Mouse (Mus musculus) neutrophil, adult 5-6 weeks (primary cell): ENCODE measurements around the gene Nid2. TPM values are rescaled to one million over a fixed set of nuclear protein-coding genes. Genes with fewer than 3 reads are reported as not detected.
A peak's percentile ranks its signal among the peaks of the same experiment; 100 is the strongest.

Source experiments
- ATAC-seq: fragments of 151-379, 151-347 bp; 2 replicates; pipeline ENCODE4 v1.8.0; 2017; ENCODE audit warnings: mild to moderate bottlenecking, moderate TSS enrichment; ENCODE audit not compliant: insufficient number of reproducible peaks, poor library complexity, low FRiP score, severe bottlenecking; ENCODE audit errors: extremely low read depth
- total RNA-seq: library from RNA; stranded (forward); fragments of 200-1000 nt; gene quantifications from 2 replicates; pipeline ENCODE4 v1.2.3, GENCODE M21; 2017

The Nid2 gene
- total RNA-seq: 0.25 TPM in 1 of 2 replicates, not detected in the other

DNA sequence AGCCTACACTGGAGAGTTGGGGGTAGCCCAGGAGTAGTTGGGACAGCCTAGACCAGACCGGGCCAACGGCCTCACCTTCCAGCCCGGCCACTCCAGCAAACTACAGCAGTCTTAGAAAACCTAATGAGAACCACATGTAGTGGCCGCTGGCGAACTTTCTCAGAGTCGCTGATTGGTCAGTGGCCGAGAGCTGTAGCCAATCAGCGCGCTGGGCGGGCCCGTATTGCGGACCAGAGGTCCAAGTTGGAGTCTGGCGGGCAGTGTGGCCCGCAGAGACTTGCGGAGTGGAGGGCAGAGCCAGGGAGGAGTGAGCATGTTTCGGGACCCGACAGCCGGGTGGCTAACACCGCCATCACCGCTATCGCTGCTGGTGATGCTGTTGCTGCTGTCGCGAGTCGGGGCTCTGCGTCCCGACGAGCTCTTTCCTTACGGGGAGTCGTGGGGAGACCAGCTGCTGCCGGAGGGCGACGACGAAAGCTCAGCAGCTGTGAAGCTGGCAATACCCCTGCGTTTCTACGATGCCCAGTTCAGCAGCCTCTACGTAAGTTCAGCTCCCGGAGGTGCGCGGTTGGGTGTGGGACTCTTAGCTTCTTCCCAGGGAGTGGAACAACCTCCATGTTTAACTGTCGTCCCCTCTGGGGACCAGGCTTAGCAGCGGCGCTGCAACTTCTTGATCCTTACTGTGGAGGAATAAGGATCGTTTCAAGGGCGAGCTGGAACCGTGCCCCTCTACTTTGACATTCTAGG lies at the start of gene Nid2:
Gene Nid2 (plus strand): TSS at position 241 of the 747 bp plus-strand sequence.
- ATAC-seq: peak; percentile 45

DNA sequence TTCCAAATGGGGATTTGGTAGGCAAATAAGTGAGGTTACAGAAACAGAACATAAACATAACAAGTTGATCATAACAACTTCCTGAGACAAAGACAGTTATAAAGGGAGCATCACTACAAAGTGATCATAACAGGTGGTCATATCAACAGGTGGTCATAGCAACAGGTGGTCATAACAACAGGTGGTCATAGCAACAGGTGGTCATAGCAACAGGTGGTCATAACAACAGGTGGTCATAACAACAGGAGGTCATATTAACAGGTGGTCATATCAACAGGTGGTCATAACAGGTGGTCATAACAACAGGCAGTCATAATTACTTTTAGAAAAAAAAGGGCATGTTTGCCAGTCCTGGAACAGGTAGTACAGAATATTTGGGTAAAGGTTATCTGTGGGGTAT lies 49.5 kb upstream of the Nid2 start:
- ATAC-seq: no peak

DNA sequence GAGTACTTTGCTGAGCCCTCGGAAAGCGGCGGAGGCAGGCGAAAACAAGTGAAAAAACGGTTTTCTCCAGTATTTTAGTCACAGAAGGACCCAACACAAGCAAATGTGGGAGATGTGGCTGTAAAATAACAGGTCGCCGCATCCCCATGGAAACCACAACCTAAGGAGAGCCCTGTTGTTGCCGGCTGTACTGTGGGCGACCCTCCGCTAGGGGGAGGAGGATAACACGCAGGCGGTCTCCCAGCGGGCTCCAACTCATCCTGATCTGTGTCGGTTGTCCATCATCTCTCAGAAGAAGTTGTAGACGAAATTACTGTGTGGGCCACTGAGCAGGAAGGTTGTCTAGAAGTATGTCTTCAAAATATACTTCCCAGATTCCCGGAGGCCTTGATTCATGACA lies 45.4 kb upstream of the Nid2 start:
- peak; percentile 70 for ATAC-seq

DNA sequence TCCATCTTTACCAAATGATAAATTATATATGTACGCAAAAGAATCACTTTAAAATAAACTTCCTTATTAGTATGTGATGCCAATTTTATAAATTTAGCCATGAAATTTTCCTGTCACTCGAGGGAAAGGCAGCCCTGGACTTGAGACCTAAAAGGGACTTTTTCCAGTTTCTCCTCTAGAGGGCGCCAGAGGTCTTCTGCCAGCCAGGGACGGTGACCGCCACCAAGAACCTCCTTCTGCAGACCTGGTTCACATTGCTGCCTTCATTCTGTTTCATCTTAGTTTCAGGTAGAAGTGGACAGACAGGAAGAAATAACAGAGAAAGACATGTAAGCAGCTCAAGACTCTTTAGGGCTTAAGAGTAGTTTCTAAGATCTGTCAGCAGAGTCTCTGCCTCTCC lies 44.6 kb upstream of the Nid2 start:
- ATAC-seq: peak; percentile 66; the same call in 1 of the 2 replicates

DNA sequence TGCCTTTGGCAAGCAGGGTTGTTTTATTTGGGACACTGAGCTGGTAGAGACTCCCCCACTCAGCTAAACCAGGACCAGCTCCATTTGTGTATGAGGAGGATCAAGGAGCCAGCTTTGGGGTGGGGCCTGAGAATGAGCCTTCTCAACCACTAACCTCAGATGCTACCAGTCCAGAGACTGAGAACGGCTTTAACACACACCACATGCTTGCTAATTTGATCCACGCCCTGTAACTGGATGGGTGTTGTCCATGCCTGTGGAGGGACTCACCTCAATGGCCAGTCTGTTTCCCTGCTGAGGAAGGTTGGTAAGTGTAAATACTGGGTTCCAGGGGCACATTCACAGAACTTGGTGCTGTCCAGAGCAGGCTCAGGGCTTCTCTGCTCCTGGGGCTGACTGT lies 44.1 kb upstream of the Nid2 start:
- ATAC-seq: no peak

DNA sequence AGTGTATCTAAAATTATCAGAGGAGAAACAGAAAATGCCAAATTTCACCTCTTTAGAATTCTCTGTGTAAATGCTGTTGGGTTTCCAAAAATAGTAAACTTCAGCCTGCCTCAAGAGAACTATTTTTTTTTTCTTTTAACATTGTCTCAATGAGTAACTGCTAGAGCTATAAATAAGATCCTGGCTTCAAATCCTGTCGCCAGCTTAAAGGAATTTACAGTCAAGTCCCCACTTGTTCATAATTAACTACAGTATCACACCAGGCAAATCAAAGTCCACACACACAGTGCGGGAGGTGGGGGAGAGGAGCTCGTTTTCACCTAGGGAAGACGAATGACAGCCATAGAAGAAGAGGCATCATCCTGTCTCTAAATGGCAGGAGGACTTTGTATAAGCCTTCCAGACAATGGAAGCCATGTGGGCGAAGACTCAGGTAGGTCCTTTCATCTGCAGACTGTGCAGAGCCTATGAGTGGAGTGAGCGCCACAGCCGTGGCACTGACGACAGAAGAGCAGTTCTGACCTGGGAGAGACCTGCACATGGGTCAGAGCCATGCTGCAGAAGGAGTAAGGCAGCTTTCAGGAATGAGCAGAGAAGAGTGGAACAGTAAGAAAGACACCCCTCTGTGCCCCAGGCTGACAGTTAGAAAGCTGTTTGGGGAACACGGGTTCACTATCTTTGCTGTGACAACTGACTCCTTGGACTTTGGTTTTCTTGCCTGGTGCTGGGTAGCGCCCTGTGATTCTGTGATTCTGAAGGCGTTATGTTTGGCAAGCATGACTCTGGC lies 43.2 kb upstream of the Nid2 start:
- ATAC-seq: no peak

DNA sequence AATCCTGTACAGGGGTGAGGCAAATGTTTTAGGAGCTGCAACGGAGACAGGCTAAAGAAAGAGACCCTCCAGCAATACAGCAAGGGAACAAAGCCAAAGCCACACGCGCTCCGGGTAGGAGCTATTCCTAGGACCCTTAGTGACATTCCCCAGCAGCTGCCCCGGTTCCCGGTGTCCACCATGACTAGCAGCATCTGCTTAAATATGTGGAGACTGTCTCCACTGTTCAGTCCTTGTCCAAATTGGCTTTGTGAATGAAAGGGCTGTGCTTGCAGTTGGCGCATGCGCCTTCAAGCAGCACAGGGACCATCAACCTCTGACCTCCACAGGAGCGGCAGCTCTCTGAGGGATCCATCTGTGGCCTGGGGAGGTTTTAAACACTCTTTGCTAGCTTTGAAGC lies 41.9 kb upstream of the Nid2 start:
- ATAC-seq: no peak

DNA sequence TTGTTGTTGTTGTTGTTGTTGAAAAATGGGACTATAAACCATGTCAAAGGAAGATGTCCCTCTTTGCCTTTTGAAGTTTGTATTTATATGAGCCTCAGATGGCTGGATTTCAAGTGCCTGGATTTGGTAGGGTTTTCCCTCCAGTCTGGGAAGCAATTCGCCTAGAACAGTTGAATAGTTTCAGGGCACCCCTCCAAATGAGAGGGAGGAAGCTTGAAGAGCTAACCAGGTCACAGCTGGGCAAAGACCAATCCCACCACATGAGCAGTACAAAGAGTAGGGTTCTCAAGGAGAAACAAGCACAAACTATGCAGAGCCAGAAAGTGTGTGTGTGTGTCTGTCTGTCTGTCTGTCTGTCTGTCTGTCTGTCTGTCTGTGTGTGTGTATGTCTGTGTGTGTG lies 39.3 kb upstream of the Nid2 start:
- no peak for ATAC-seq

DNA sequence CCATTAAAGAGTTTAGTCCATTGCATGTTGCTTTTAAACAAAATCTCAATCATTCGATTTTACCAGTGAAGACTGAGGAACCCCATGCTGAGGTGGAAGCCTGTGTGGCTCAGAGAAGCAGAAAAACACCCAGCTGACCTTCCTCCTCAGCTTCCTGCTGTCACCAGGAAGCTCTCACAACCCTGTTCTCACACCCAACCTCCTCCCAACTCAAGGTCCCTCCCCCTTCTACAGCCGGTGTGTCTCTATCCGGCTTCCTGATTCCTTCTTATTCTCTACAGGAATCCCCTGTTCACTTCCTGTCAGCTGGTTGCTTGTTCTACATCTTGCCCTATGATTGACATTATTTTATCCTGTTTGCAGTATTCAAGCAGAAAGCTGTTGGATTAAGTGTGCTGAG lies 38.0 kb upstream of the Nid2 start:
- peak; percentile 60 for ATAC-seq

DNA sequence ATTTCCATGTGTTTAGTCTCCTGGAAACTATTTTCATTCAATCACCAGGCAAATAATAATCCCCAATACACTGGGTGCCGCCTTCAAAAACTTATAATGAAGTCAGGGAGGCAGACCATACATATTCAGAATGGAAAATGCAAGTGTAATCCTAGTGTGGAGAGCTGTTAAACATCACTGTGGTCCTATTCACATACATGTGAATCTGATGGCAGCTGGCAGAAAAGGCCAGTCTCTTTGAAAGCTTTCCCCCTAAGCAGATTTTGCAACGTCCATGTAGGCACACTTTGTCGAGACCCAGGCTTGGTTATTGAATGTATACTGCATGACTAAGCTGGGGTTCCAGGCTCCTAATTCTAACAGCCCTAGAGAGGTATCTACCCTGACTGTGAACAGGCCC lies 32.0 kb upstream of the Nid2 start:
- no peak for ATAC-seq

DNA sequence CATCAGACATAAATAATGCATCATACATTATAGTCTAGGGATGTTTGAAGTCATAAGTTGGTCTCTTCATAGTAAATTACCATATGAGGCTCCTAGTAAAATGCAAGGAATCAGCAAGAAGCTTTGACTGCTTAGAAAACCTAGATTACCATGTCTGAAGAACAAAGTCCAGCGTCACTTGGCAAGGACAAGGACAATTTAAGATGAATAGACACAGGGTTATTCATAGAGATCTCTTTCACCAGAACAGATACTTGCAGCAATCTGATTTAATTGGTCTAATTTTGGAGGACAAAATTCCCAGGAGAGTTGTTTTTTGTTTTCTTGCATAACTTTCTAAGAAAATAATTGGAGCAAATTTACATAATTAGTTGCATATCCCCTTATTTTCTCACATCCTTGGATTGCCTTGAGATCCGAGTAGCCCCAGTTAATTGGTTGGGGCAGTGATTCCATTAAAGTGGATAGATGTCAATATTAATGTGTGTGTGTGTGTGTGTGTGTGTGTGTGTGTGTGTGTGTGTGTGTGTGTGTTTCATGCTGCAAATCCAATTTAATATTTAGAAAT lies 30.9 kb upstream of the Nid2 start:
- ATAC-seq: no peak

DNA sequence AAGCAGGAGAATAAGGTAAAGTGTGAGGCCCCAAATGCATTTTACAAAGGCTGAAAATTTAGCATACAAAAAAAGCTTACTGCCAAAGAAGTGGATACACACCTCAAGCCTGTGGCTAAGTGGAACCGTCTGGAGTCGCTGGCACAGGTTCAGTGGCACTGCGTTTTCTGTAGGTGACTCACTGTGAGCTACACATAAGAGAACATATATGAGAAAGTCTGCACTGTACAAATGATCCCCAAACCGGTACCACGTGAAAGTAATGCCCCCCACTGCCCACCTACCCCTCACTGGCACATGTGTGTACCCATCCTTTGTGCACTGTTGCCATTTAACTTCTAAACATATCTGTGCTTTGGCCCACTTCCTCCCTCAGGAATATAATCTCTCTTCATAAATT lies 22.8 kb upstream of the Nid2 start:
- ATAC-seq: no peak

DNA sequence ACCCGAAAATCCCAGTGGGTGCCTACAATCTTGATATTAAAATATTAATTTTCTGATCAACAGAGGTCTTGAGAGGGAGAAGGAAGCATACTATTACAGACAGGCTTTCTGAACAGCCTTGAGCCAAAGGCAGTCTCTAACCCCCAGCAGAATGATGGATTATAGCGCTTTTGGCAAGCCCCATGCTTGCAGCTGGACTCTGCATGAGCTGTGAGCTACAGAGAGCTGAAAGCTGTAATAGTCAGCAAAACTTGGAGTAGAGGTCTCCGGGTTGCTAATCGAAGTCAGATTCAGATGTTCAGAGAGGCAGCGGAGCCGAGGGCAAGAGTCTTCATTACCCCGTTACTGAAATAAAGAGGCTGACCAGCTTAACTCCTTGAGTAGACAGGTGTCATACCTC lies 22.3 kb upstream of the Nid2 start:
- ATAC-seq: no peak

DNA sequence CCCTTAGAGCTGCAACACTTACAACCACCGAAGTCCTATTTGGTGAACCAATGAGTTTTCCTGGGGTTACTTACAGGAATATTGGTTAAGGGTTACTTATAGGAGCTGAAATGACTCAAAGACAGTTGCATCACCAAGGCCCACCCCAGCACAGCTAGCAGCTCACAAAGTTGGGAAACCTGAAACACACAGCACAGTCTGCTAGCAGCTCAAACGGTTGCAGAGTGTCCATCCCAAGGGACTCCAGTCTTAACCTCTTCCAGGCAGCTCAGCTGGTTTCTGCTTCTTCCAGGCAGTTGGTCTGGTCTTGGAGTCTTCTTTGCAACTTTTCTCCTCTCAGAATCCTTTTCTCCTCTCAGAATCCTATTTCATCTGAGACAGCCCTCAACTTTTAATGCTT lies 19.0 kb upstream of the Nid2 start:
- ATAC-seq: no peak

DNA sequence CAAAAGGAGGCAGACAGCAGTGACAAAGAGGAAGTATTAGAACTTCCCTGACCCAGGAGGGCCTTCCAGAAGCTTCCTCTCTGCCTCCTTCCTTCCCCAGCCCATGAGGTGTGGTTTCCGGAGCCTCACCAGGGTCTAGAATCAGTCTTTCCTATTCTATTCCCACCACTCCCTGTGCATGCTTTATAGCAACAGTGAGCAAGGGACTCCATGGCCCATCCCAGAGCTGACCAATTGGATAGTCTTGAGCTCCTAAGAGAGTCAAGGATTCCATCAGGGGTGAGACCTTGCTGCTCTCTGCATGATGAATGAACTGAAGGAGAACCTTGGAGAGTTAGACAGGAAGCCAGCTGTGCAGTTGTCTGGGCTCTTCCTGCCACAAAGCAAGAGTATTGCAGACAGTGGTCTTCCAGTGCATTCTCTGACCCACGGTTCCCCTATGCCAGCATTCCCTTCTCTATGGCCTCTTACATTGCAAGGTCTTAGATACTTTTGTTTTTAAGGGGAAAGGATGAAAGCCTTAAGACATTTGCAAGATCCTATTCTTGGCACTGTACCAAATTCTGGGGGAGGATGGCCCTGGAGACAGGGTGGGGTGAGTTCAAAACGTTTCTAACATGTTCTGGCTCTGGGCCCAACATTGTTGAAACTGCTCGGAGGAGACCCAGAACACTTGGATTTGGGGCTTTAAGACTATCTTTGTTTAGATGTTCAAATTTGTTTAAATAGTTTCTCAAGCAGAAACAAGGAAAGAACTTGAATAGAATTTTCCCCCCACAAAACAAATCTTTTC lies 17.4 kb upstream of the Nid2 start:
- peak; percentile 6; the same call in 1 of the 2 replicates for ATAC-seq

DNA sequence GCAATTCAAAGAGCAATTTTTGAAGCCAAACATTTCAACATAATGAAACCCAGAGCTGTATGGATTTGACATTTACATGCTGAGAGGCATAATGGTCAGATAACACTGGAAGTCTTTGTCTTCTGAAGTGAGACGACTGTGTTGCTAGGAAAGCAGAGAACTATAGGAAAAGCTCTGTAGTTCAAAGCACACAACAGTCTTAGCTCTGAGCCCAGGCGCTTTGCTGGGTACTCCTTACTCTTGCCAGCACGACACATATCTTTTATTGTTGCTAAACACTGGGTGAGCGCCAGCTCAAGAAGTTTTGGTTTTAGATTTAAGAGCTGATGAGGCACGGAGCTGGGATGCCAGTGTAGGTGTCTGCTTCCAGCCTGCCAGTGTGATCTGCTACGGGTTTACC lies 15.8 kb upstream of the Nid2 start:
- ATAC-seq: no peak

DNA sequence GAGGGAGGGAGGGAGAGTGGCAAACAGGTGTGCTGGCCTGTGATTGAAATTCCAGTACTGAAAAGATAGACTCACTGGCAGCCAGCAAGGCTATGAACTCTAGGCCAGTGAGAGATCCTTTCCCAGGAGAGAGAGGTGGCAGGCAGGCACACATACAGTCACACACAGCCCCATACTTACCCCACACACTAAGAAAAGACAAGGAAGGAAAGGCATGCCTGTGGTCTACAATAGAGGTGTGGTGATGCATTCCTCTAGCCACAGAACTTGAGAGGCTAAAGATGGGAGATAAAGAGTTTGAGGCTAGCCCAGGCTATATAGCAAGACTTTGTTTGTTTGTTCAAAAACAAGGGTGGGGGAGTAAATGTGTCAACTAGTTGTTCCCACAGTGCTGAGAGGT lies 13.5 kb upstream of the Nid2 start:
- ATAC-seq: no peak

DNA sequence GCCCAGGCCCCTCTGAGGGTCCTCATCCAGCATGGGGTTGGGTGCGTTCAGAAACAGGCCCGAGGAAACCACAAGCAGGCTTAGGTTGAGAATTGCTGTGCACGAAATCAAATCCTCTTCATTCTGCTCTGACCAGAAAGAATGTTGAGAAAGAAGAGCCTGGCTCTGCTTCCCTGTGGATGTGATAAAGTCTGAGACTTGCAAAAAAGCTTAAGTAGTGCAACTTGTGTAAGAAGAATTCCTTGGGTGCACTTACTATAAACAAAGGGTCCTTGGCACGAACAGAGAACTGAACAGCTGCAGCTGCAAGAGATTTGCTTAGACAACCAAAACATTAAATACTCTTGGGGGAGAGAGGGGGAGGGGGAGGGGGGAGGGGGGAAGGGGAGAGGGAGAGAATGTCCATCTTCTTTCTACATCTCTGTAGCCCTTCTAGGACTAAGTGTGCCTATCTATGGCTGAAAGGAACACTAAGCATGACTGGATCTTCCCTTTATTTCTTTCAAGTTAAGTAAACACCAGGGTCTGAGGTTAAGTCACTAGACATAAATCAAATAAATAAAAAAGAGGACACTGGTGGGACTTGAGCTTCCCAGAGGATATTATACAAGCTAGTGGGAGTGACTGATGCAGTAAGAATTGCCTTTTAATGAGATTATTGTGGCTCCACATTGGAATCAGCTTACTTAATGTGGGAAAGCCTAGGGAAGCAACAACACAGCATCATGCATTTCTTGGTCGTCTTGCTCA lies 12.8 kb upstream of the Nid2 start:
- ATAC-seq: no peak
